Mouse (Mus musculus) adrenal gland (tissue): ENCODE data around the gene Dstyk.

Experiments used
- intact Hi-C: fragments of 180-260 bp; cut with DNase I; formaldehyde crosslinking; loops from one replicate; pipeline ENCODE4 v1.15.1; 2025

Gene Dstyk

DNA sequence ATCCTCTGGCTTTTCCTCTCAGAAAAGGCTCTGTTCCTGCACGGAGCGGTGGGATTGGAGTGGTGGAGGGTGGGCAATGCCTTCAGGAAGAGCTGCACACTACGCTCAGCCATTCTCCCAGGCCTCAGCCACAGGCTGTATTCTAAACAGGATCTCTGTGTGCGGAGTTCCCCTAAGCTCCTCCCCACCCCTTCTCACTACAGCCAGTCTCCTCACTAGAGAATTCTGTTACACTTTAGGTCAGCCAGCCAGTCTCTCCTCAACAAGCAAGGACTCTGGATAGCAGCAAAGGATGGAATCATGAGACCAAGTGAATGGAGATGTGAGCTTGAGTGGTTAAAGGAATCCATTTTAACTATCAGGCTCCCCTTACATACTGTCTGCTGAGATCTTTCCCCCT lies 29.4 kb upstream of the Dstyk start:
- intact Hi-C loops = no loop called here

GRCm38 (mm10) chr1:132388813-132389803 lies 28.2 kb upstream of the Dstyk start:
- intact Hi-C loops = no loop called here

DNA sequence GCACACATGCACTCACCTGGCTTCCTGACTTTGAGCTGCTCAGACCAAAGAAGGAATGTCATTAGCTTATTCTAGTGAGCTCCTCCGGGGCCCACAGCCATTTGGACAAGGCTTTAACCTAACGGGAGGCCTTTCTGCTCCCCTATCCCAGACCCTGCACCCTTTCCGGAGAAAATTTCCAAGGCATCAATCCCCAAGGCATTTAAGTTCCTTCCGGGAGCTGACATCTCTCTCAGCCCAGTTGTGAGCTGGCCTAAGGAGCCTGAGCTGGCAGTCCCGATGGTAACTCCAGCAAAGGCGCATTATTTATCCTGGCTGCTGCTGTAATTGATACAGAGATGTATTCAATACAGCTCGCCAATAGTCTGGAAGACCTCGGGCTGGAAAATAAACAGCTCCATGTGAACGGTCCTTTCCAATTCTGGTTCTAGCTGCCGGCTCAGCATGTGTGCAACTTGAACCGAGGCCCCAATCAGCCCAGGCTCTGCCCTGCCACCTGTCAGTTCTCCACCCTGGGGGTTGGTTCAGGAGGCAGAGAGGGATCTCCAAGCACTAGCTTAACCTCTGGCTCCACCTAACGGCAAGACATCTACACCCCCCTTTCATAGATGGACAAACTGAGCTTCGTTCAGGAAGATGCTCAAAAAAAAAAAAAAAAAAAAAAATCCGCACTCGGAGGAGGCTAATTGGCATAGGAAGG lies 27.3 kb upstream of the Dstyk start:
- intact Hi-C loops = loop anchor here (2.0 kb wide), 1 partner anchor 19 kb away; no protein-coding TSS in a partner anchor

DNA sequence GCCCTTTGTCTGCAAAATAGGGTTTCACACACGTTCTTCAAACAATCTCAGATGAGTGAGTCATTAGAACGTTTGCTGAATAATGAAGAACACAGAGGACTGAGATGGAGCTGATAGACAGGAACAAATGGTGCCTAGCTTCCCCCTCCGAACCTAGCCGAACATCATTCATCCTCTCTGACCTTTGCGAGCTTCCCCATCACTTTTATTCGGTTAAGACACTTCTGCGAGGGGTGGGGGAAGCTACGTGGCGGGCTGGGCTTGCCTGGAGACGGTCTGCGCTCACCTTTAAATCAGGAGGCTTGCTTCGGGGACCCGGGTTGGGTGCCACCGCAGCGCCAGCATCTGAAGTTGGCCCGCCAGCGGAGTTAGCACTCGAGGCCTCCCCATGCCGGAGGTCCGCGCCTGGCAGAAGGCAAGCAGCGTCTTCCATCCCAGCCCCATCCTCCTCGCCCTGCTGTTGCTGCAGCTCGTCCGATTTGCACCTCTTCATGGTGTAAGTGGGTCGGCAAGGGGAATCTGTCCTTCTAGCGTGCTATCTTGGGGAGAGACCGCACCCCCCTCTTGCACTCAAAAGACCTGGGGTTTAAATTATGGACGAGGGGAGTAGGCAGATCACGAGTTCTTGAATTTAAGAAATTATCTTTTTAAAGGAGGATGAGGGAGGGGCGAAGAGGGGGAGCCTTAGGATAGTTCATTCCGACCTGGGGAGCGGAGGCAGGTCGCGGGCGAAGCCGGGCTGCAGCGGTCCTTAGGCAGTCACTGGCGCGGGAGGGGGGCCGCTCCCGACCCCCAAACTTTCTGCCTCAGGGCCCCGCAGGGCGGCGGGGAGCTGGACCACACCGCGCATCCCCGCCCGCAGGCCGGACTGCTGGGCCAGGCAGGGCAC lies 26.4 kb upstream of the Dstyk start, which contains the start of gene Tmcc2:
TSS of gene Tmcc2 (minus strand) at position 591 of the 889 bp plus-strand sequence.
- intact Hi-C loops = loop anchor here (2.0 kb wide), 1 partner anchor 20 kb away; no protein-coding TSS in a partner anchor

GRCm38 (mm10) chr1:132391580-132392022 lies 25.8 kb upstream of the Dstyk start:
- intact Hi-C loops = loop anchor here (2.0 kb wide), 1 partner anchor 21 kb away; no protein-coding TSS in a partner anchor

DNA sequence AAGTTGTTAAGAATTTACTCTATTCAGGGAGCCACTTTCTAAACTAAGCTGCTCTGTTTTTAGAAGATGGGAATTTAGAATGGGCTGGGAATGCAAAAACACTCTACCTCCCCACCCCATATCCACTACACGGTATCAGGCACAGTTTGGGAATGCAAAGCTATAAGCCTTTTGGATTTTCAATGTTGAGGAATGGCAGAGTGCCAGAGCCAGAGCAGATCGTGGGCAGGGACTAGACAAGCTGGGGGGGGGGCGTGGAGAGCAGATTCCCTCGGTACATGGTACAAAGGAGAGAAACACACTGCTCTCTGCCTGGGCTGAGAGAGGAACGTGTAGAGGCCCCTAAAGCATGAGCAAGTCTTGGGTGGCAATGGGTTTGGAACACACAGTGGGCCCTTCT lies 24.5 kb upstream of the Dstyk start:
- intact Hi-C loops = no loop called here

GRCm38 (mm10) chr1:132396705-132397104 lies 20.6 kb upstream of the Dstyk start:
- intact Hi-C loops = no loop called here

DNA sequence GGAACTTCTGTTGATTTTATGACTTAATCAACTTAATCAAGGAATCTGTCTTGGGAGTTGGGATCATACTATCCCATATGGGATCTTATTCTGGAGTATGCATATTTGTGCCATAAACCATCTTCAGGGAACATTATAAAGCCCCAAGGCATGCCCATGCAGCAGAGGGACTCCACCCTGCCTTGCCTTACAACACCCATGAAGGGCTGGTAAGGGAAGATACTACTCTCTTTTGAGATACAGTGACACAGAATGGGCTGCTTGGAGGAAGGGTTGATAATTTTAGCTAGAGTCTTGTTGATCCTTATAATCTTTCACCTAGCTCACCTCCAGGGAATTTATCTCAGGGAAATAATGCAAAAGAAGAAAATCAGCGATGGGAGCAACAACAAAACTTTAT lies 16.8 kb upstream of the Dstyk start:
- intact Hi-C loops = no loop called here

GRCm38 (mm10) chr1:132401843-132402242 lies 15.5 kb upstream of the Dstyk start:
- intact Hi-C loops = no loop called here

DNA sequence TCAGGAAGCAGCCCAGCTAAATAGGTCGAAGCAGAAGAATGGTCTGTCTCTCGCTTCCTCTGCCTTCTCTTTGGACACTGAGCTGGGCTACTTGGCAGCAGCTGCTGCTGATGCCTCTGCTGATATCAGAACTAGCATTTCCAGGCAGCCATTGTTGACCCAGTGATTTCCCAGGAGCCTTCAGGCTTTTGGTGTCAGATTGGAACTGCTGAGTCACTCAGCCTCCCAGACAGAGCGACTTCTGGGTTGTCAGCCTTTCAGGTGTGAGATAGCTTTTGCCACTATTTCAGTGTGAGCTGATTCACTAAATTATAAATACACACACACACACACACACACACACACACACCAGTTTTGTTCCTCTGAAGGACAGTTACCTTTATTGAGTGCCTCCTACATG lies 6.7 kb upstream of the Dstyk start:
- intact Hi-C loops = no loop called here

DNA sequence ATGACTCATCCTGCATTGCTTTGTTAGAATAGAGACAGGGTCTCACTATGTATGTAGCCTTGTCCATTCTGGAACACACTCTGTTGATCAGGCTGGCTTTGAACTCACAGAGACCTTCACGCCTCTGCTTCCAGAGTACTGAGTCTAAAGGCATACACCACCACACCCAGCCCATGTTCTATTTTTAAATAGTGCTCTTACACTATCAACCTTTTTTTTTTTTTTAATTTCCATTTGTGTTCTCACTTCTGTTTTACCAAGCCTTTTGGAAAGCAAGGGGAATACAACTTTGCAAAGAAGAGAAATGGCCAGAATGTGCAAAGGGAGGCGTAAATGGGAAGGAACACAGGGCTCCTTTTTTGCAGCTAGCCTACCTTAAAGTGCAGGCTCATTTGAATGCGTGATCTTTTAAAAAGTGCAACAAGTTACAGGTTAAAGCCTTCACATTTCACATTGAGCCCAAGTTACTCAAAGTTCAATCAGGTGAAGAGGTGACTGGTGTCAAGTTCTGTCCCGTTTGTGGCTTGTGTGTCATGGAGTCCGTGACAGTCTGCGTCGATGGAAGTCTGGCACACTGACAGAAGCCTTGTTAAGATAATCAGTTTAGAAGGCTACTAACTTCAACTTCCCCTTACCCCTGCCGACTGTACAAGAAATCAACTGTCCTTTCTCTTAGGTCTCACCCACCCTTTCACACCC lies 962 bp upstream of the Dstyk start:
- intact Hi-C loops = no loop called here

- intact Hi-C loops = no loop called here
Observed at GRCm38 (mm10) chr1:132416943-132417290, 438 bp upstream of the Dstyk start.

- intact Hi-C loops = no loop called here
Observed at GRCm38 (mm10) chr1:132420206-132420605, 2.9 kb downstream of the Dstyk start.

DNA sequence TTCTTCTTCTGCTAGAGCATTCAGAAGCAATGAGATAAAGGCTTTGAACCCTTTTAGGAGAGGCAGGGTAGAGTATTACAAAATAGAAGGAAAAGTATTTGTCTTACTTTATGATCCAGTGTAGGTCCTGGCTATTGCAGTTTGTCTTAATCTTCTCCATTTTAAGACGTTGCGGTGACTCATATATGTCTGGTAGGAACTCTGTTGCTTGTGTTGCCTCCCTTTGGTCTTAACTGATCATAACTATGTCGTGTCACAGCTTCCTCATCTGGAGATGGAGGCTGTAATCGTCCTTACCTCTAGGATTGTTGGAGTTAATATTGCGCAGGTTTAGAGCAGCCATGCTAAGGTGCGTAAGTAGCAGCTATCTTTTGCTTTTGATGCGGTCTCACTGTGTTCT lies 3.3 kb downstream of the Dstyk start:
- intact Hi-C loops = no loop called here

- intact Hi-C loops = no loop called here
Observed at GRCm38 (mm10) chr1:132422912-132423696, 5.7 kb downstream of the Dstyk start.

DNA sequence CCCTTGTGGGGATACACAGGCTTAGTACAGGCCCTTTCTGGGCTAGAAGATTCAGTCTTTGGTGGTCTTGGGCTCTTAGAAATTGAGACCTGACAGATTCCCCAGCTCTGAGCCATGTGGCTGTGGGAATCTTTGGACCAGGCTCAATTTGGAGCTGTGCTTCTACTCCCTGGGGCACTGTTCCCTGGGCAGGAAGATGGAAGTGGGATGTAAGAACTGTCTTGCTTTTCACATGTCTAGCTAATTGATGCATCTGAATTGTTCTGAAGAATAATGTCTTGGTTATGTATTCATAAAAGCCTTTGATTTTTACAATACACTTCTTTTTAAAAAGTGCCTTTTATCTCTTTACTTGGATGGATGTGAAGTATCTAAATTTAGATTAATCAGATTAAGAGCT lies 8.2 kb downstream of the Dstyk start:
- intact Hi-C loops = no loop called here

- intact Hi-C loops = no loop called here
Observed at GRCm38 (mm10) chr1:132430818-132431217, 13.5 kb downstream of the Dstyk start.

DNA sequence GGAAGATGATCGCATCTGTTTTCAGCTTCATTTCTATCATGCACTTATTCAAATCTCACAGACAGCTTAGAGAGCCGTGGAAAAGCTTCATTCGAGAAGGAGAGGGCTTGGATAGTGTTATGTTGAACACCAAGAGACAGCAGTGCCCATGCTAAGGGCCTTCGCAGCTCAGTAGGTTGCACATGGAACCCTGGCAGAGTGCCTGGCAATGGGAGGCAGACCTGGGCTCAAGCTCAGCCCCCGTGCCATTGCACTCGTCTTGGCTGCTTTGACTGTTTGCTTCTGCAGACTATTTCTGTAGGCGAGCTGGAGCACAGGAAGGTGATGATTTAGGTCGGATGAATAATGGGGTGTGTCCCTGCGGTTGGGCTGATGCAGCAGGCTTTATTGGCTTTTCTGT lies 14.4 kb downstream of the Dstyk start:
- intact Hi-C loops = no loop called here

- intact Hi-C loops = no loop called here
Observed at GRCm38 (mm10) chr1:132433349-132433748, 16.0 kb downstream of the Dstyk start.

DNA sequence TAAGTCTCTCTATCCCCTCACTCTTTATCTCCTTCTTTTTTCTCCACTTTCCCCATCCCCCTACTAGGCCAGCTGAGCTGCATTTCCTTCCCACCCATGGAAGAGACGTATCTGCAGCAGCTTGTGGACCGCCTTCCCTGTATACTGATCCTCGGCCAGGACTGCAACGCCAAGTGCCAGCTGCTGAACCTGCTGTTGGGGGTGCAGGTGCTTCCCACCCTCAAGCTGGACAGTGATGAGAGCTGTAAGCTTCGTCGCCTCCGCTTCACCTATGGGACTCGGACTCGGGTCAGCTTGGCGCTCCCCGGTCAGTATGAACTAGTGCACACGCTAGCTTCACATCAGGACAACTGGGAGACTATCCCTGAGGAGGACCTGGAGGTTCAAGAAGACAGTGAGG lies 16.7 kb downstream of the Dstyk start:
- intact Hi-C loops = no loop called here
